Mouse (Mus musculus): ENCODE measurements at regions not wholly inside any gene's neighbourhood (a gene's known extent, or its start where the extent isn't known, plus 50 kb on each side); places are given as distances from the start of the nearest gene placed in this dataset.
A peak's percentile ranks its signal among the peaks of the same experiment; 100 is the strongest.

GRCm38 (mm10) chr4:55475409-55475808, 56.9 kb downstream of the Klf4 start:
- ATAC-seq (replicated peaks) = no peak
- Histone ChIP-seq H3K9me3 (no peaks in the 10 kb centered on the region), H3K9ac (replicated peaks) (no peak overlapping the region), H3K27ac (replicated peaks) (no peak overlapping the region), H3K4me3 (no peak overlapping the region), H3K27me3 (no peaks in the 10 kb centered on the region), H3K36me3 (no peaks in the 10 kb centered on the region), H3K4me2 (replicated peaks) (no peak overlapping the region), H3K4me1 (peaks cover 10% of the 10 kb centered on the region; the same call in 1 of the 2 replicates)
- 74% methylated on average over 3 of the region's 3 CpGs for WGBS

GRCm38 (mm10) chr4:55474044-55474788, 58.0 kb downstream of the Klf4 start:
- Histone ChIP-seq H3K27ac (replicated peaks) (no peak overlapping the region), H3K4me1 (peaks cover 7% of the 10 kb centered on the region; the same call in 1 of the 2 replicates), H3K9me3 (no peaks in the 10 kb centered on the region), H3K36me3 (no peaks in the 10 kb centered on the region), H3K9ac (replicated peaks) (no peak overlapping the region), H3K27me3 (no peaks in the 10 kb centered on the region), H3K4me2 (replicated peaks) (no peak overlapping the region), H3K4me3 (no peak overlapping the region)
- ATAC-seq (replicated peaks) = no peak
- WGBS = 68% methylated on average over 16 of the region's 16 CpGs

- no peak overlapping the region for H3K4me2 ChIP-seq (replicated peaks)
- no peaks in the 10 kb centered on the region for H3K36me3 ChIP-seq
- no peak overlapping the region for H3K4me3 ChIP-seq
- no peaks in the 10 kb centered on the region for H3K4me1 ChIP-seq
- no peaks in the 10 kb centered on the region for H3K9me3 ChIP-seq
- no peak for ATAC-seq (replicated peaks)
- H3K27me3 ChIP-seq = no peaks in the 10 kb centered on the region
- H3K27ac ChIP-seq (replicated peaks) = no peak overlapping the region
- 79% methylated on average over 2 of the region's 2 CpGs for WGBS
- H3K9ac ChIP-seq (replicated peaks) = no peak overlapping the region
Observed at GRCm38 (mm10) chr4:55472649-55473048, 59.6 kb downstream of the Klf4 start.

- Histone ChIP-seq H3K27me3 (no peaks in the 10 kb centered on the region), H3K4me2 (replicated peaks) (no peak overlapping the region)
- ATAC-seq (replicated peaks) = no peak
Observed at GRCm38 (mm10) chr4:55470779-55471663, 61.2 kb downstream of the Klf4 start.

GRCm38 (mm10) chr4:55464192-55464591, 68.1 kb downstream of the Klf4 start:
- Histone ChIP-seq H3K4me3 (no peak overlapping the region), H3K27ac (replicated peaks) (no peak overlapping the region), H3K27me3 (no peaks in the 10 kb centered on the region), H3K4me2 (replicated peaks) (no peak overlapping the region), H3K36me3 (no peaks in the 10 kb centered on the region), H3K9me3 (no peaks in the 10 kb centered on the region), H3K9ac (replicated peaks) (no peak overlapping the region), H3K4me1 (peaks cover 7% of the 10 kb centered on the region; the same call in 1 of the 2 replicates)
- 9% methylated on average over 8 of the region's 8 CpGs for WGBS
- ATAC-seq (replicated peaks) = no peak

More at GRCm38 (mm10) chr4:55470779-55471663, 61.2 kb downstream of the Klf4 start:
- Histone ChIP-seq H3K4me3 (no peak overlapping the region), H3K27ac (replicated peaks) (no peak overlapping the region), H3K9ac (replicated peaks) (no peak overlapping the region), H3K4me1 (no peaks in the 10 kb centered on the region), H3K9me3 (no peaks in the 10 kb centered on the region), H3K36me3 (no peaks in the 10 kb centered on the region)
- 85% methylated on average over 13 of the region's 13 CpGs for WGBS

GRCm38 (mm10) chr4:55461927-55462326, 70.3 kb downstream of the Klf4 start:
- no peaks in the 10 kb centered on the region for H3K36me3 ChIP-seq
- no peak overlapping the region for H3K4me3 ChIP-seq
- no peaks in the 10 kb centered on the region for H3K27me3 ChIP-seq
- no peak overlapping the region for H3K9ac ChIP-seq (replicated peaks)
- H3K9me3 ChIP-seq = no peaks in the 10 kb centered on the region
- H3K27ac ChIP-seq (replicated peaks) = no peak overlapping the region
- no peak overlapping the region for H3K4me2 ChIP-seq (replicated peaks)
- ATAC-seq (replicated peaks) = no peak
- 86% methylated on average over 5 of the region's 5 CpGs for WGBS
- peaks cover 7% of the 10 kb centered on the region; the same call in 1 of the 2 replicates for H3K4me1 ChIP-seq

GRCm38 (mm10) chr4:55453902-55454301, 78.4 kb downstream of the Klf4 start:
- no peaks in the 10 kb centered on the region for H3K9me3 ChIP-seq
- H3K36me3 ChIP-seq = no peaks in the 10 kb centered on the region
- ATAC-seq (replicated peaks) = peak; percentile 43
- no peak overlapping the region for H3K4me3 ChIP-seq
- no peak overlapping the region for H3K4me2 ChIP-seq (replicated peaks)
- H3K27ac ChIP-seq (replicated peaks) = no peak overlapping the region
- 0 out of 2 replicates have a peak, but pooled peaks cover 8% of the 10 kb centered on the region for H3K4me1 ChIP-seq
- 28% methylated on average over 5 of the region's 5 CpGs for WGBS
- H3K9ac ChIP-seq (replicated peaks) = no peak overlapping the region
- H3K27me3 ChIP-seq = no peaks in the 10 kb centered on the region

- ATAC-seq (replicated peaks) = no peak
- H3K27ac ChIP-seq (replicated peaks) = no peak overlapping the region
- no peak overlapping the region for H3K4me2 ChIP-seq (replicated peaks)
- no peak overlapping the region for H3K4me3 ChIP-seq
- 0 out of 2 replicates have a peak, but pooled peaks cover 8% of the 10 kb centered on the region for H3K4me1 ChIP-seq
- H3K36me3 ChIP-seq = no peaks in the 10 kb centered on the region
- H3K27me3 ChIP-seq = no peaks in the 10 kb centered on the region
- no peak overlapping the region for H3K9ac ChIP-seq (replicated peaks)
- H3K9me3 ChIP-seq = no peaks in the 10 kb centered on the region
- WGBS = 83% methylated on average over 6 of the region's 6 CpGs
Observed at GRCm38 (mm10) chr4:55452546-55452945, 79.7 kb downstream of the Klf4 start.

GRCm38 (mm10) chr4:55451711-55452110, 80.6 kb downstream of the Klf4 start:
- Histone ChIP-seq H3K4me3 (no peak overlapping the region), H3K4me1 (0 out of 2 replicates have a peak, but pooled peaks cover 8% of the 10 kb centered on the region), H3K36me3 (no peaks in the 10 kb centered on the region), H3K9me3 (no peaks in the 10 kb centered on the region), H3K4me2 (replicated peaks) (no peak overlapping the region), H3K9ac (replicated peaks) (no peak overlapping the region), H3K27me3 (no peaks in the 10 kb centered on the region), H3K27ac (replicated peaks) (no peak overlapping the region)
- 97% methylated on average over 2 of the region's 2 CpGs for WGBS
- no peak for ATAC-seq (replicated peaks)

GRCm38 (mm10) chr4:55451026-55451425, 81.2 kb downstream of the Klf4 start:
- Histone ChIP-seq H3K4me1 (0 out of 2 replicates have a peak, but pooled peaks cover 8% of the 10 kb centered on the region), H3K27ac (replicated peaks) (no peak overlapping the region), H3K36me3 (no peaks in the 10 kb centered on the region), H3K27me3 (no peaks in the 10 kb centered on the region), H3K9ac (replicated peaks) (no peak overlapping the region), H3K4me3 (no peak overlapping the region), H3K4me2 (replicated peaks) (no peak overlapping the region), H3K9me3 (no peaks in the 10 kb centered on the region)
- ATAC-seq (replicated peaks) = no peak
- WGBS = 72% methylated on average over 4 of the region's 4 CpGs

- no peak for ATAC-seq (replicated peaks)
- H3K27ac ChIP-seq (replicated peaks) = no peak overlapping the region
- 85% methylated on average over 9 of the region's 9 CpGs for WGBS
- H3K4me1 ChIP-seq = no peaks in the 10 kb centered on the region
- H3K27me3 ChIP-seq = no peaks in the 10 kb centered on the region
- no peaks in the 10 kb centered on the region for H3K36me3 ChIP-seq
- H3K9me3 ChIP-seq = no peaks in the 10 kb centered on the region
- H3K4me2 ChIP-seq (replicated peaks) = no peak overlapping the region
- no peak overlapping the region for H3K9ac ChIP-seq (replicated peaks)
- H3K4me3 ChIP-seq = no peak overlapping the region
Observed at GRCm38 (mm10) chr4:55443489-55443888, 88.8 kb downstream of the Klf4 start.

- Histone ChIP-seq H3K4me1 (no peaks in the 10 kb centered on the region), H3K4me3 (no peak overlapping the region), H3K9ac (replicated peaks) (no peak overlapping the region), H3K36me3 (no peaks in the 10 kb centered on the region), H3K4me2 (replicated peaks) (no peak overlapping the region), H3K27ac (replicated peaks) (no peak overlapping the region), H3K27me3 (no peaks in the 10 kb centered on the region), H3K9me3 (no peaks in the 10 kb centered on the region)
- ATAC-seq (replicated peaks) = no peak
- WGBS = 69% methylated on average over 13 of the region's 13 CpGs
Observed at GRCm38 (mm10) chr4:55442098-55442497, 90.2 kb downstream of the Klf4 start.
